In genomic region chr8:79225586-79225985, GRCm38 (mm10) we compare ENCODE assay signal across 25 mouse cellular contexts. TPM values are rescaled to one million over a fixed set of nuclear protein-coding genes. Genes with fewer than 3 reads are reported as not detected.
A peak's percentile ranks its signal among the peaks of the same experiment; 100 is the strongest.
DNase-seq lines count a peak whose midpoint lies in the region; ATAC-seq lines count a peak whose summit lies in the region.
"Had no signal": no experiment of that assay in that cellular context is flagged by ENCODE, and none has a peak within 500 bp of the region (broad histone marks: within the 10 kb centered on the region; RNA-seq: fewer than 3 reads in every experiment).

No protein-coding gene starts in this region.

- H3K9ac ChIP-seq in midbrain, embryonic 13.5 days (replicated peaks): no peak overlapping the region
- no peak overlapping the region for H3K9ac ChIP-seq in hindbrain, embryonic 14.5 days
- H3K9ac ChIP-seq: liver, embryonic 15.5 days had no signal

- peak; percentile 33 for DNase-seq in layer of hippocampus, adult 9-11 months
- DNase-seq in layer of hippocampus, adult 8-10 months (ENCODE audit: low spot score in 2 of 2): no peak
- DNase-seq in B cell, adult 2 months: peak; percentile 43 to 45
- DNase-seq in c-Kit-positive CD71-negative TER-119-negative erythroid progenitor cells, embryonic 14.5 days (ENCODE audit: low read depth): peak; percentile 38
- DNase-seq in monocyte, adult 2 months (ENCODE audit: low read depth in 1 of 2, low spot score in 2 of 2): peak; percentile 42 to 45
- DNase-seq in gastrocnemius, postnatal 10 days: no peak
- no peak for DNase-seq in hindbrain, embryonic 14.5 days (ENCODE audit: low spot score)
- DNase-seq: adrenal gland, postnatal 10 days; cerebellum, adult 18-20 months; cerebellum, postnatal 36 days; kidney, adult 9 months; lung, postnatal 4 days; midbrain, embryonic 14.5 days had no signal

- no peaks in the 10 kb centered on the region for H3K36me3 ChIP-seq in midbrain, embryonic 13.5 days
- H3K36me3 ChIP-seq in hindbrain, embryonic 14.5 days (replicated peaks; ENCODE audit: control insufficient read depth, insufficient read depth): no peaks in the 10 kb centered on the region
- H3K36me3 ChIP-seq: liver, embryonic 15.5 days had no signal

- H3K27ac ChIP-seq in midbrain, embryonic 13.5 days: no peak overlapping the region
- no peak overlapping the region for H3K27ac ChIP-seq in hindbrain, embryonic 14.5 days
- H3K27ac ChIP-seq: liver, embryonic 15.5 days had no signal

- peaks cover 6% of the 10 kb centered on the region; the same call in 1 of the 2 replicates for H3K9me3 ChIP-seq in midbrain, embryonic 13.5 days
- no peaks in the 10 kb centered on the region for H3K9me3 ChIP-seq in hindbrain, embryonic 14.5 days (ENCODE audit: control insufficient read depth, low read length)
- H3K9me3 ChIP-seq: liver, embryonic 15.5 days had no signal

- H3K4me3 ChIP-seq in midbrain, embryonic 13.5 days (replicated peaks): no peak overlapping the region
- H3K4me3 ChIP-seq in hindbrain, embryonic 14.5 days (replicated peaks; ENCODE audit: low read length): no peak overlapping the region
- H3K4me3 ChIP-seq: erythroblast, embryonic 14.5 days; liver, embryonic 15.5 days had no signal

- H3K27me3 ChIP-seq in midbrain, embryonic 13.5 days: no peaks in the 10 kb centered on the region
- no peaks in the 10 kb centered on the region for H3K27me3 ChIP-seq in hindbrain, embryonic 14.5 days (ENCODE audit: control insufficient read depth, insufficient read depth, low read length)
- H3K27me3 ChIP-seq: liver, embryonic 15.5 days had no signal

- ATAC-seq in midbrain, embryonic 13.5 days: no peak
- ATAC-seq in hindbrain, embryonic 14.5 days (ENCODE audit: low FRiP score): no peak
- ATAC-seq: forebrain, embryonic 16.5 days had no signal

- H3K4me2 ChIP-seq in midbrain, embryonic 13.5 days (replicated peaks): no peak overlapping the region
- no peak overlapping the region for H3K4me2 ChIP-seq in hindbrain, embryonic 14.5 days (replicated peaks)
- H3K4me2 ChIP-seq: heart, embryonic 11.5 days; liver, embryonic 15.5 days had no signal

- 87% methylated on average over 7 of the region's 7 CpGs for WGBS in midbrain, embryonic 13.5 days
- 89% methylated on average over 7 of the region's 7 CpGs for WGBS in hindbrain, embryonic 14.5 days

- no peaks in the 10 kb centered on the region for H3K4me1 ChIP-seq in midbrain, embryonic 13.5 days (replicated peaks)
- H3K4me1 ChIP-seq in hindbrain, embryonic 14.5 days (replicated peaks; ENCODE audit: control insufficient read depth, insufficient read depth, low read length): no peaks in the 10 kb centered on the region; the same call in 1 of the 2 replicates
- H3K4me1 ChIP-seq: liver, embryonic 15.5 days had no signal

RNA-seq across cellular contexts. Expression of gene 1700011L22Rik, which starts 22.8 kb away (rescaled TPM):
- not detected for total RNA-seq in layer of hippocampus, adult 8-10 months (2022)
- total RNA-seq in gastrocnemius, postnatal 10 days (2021): not detected
- not detected in 2 replicates for polyA plus RNA-seq in midbrain, embryonic 13.5 days (2015; fragmentation: Nextera tagmentation; extraction: Ambion mirVana)
- polyA plus RNA-seq in hindbrain, embryonic 14.5 days (2014; fragmentation: Nextera tagmentation; extraction: Ambion mirVana): not detected in 2 replicates
- total RNA-seq: adrenal gland, postnatal 10 days; gastrocnemius, adult 8-10 months; heart, postnatal 25 days; left cerebral cortex, adult 8-10 months had no signal
- polyA plus RNA-seq: embryonic facial prominence, embryonic 11.5 days; erythroblast, embryonic 14.5 days; forebrain, embryonic 16.5 days; heart, embryonic 11.5 days; large intestine, adult 2 months; limb, embryonic 11.5 days; liver, embryonic 15.5 days; midbrain, embryonic 14.5 days; neural tube, embryonic 11.5 days had no signal

Comparison
In these comparisons a context has a peak if more than half of its experiments do, and no peak if none do; other contexts are left out.
1. DNase-seq: peak in layer of hippocampus, adult 9-11 months (single experiment), B cell, adult 2 months (2 of 2), c-Kit-positive CD71-negative TER-119-negative erythroid progenitor cells, embryonic 14.5 days (single experiment) and monocyte, adult 2 months (2 of 2); none in layer of hippocampus, adult 8-10 months (0 of 2), gastrocnemius, postnatal 10 days (single experiment) and hindbrain, embryonic 14.5 days (single experiment).